Mouse (Mus musculus) brain, embryonic 14.5 days (tissue): ENCODE results near the gene Zfp526.

Source experiments
- CTCF ChIP-seq: fragments of 200-500 bp; IDR thresholded peaks from 2 replicates; pipeline ENCODE4 v1.5.1; 2012; ENCODE audit warnings: inconsistent platforms, mild to moderate bottlenecking, moderate library complexity, borderline replicate concordance; ENCODE audit not compliant: insufficient read depth, insufficient read length; ENCODE audit errors: extremely low read depth
- POLR2A ChIP-seq: fragments of 200-500 bp; IDR thresholded peaks from 2 replicates; pipeline ENCODE4 v1.6.1; 2012; ENCODE audit warnings: mild to moderate bottlenecking, inconsistent platforms, borderline replicate concordance; ENCODE audit not compliant: poor library complexity, insufficient read depth, insufficient read length, severe bottlenecking; ENCODE audit errors: extremely low read depth

- TF ChIP-seq POLR2A (no peak), CTCF (no peak)
Measured at GRCm38 (mm10) chr7:25271651-25272444, 50.6 kb downstream of the Zfp526 start.
